Mouse (Mus musculus): Measurements from ENCODE around the gene Tmem178b.

Tmem178b gene

GRCm38 (mm10) chr6:40078353-40078752, 205.3 kb downstream of the Tmem178b start:
- DNase-seq (ENCODE audit: low spot score in 2 of 2) = no peak

- DNase-seq (ENCODE audit: low spot score in 2 of 2) = no peak
Measured at GRCm38 (mm10) chr6:40083726-40084125, 210.7 kb downstream of the Tmem178b start.

- no peak for DNase-seq (ENCODE audit: low spot score in 2 of 2)
Measured at GRCm38 (mm10) chr6:40091250-40091651, 218.2 kb downstream of the Tmem178b start.

GRCm38 (mm10) chr6:40098498-40098897, 225.4 kb downstream of the Tmem178b start:
- DNase-seq (ENCODE audit: low spot score in 2 of 2) = no peak

- no peak for DNase-seq (ENCODE audit: low spot score in 2 of 2)
Measured at GRCm38 (mm10) chr6:40101785-40102184, 228.7 kb downstream of the Tmem178b start.

GRCm38 (mm10) chr6:40102863-40103262, 229.8 kb downstream of the Tmem178b start:
- DNase-seq (ENCODE audit: low spot score in 2 of 2) = no peak

- DNase-seq (ENCODE audit: low spot score in 2 of 2) = no peak
Measured at GRCm38 (mm10) chr6:40110029-40110428, 237.0 kb downstream of the Tmem178b start.

GRCm38 (mm10) chr6:40110729-40111128, 237.7 kb downstream of the Tmem178b start:
- no peak for DNase-seq (ENCODE audit: low spot score in 2 of 2)

GRCm38 (mm10) chr6:40112488-40112887, 239.4 kb downstream of the Tmem178b start:
- DNase-seq (ENCODE audit: low spot score in 2 of 2) = no peak

- DNase-seq (ENCODE audit: low spot score in 2 of 2) = no peak
Measured at GRCm38 (mm10) chr6:40116225-40116624, 243.2 kb downstream of the Tmem178b start.

- no peak for DNase-seq (ENCODE audit: low spot score in 2 of 2)
Measured at GRCm38 (mm10) chr6:40120176-40120575, 247.1 kb downstream of the Tmem178b start.

- no peak for DNase-seq (ENCODE audit: low spot score in 2 of 2)
Measured at GRCm38 (mm10) chr6:40121494-40121893, 248.4 kb downstream of the Tmem178b start.

- DNase-seq (ENCODE audit: low spot score in 2 of 2) = no peak
Measured at GRCm38 (mm10) chr6:40123070-40123690, 250.1 kb downstream of the Tmem178b start.

GRCm38 (mm10) chr6:40123960-40124359, 250.9 kb downstream of the Tmem178b start:
- DNase-seq (ENCODE audit: low spot score in 2 of 2) = no peak

GRCm38 (mm10) chr6:40128716-40129115, 255.6 kb downstream of the Tmem178b start:
- DNase-seq (ENCODE audit: low spot score in 2 of 2) = no peak

GRCm38 (mm10) chr6:40131936-40132335, 258.9 kb downstream of the Tmem178b start:
- DNase-seq (ENCODE audit: low spot score in 2 of 2) = no peak

- no peak for DNase-seq (ENCODE audit: low spot score in 2 of 2)
Measured at GRCm38 (mm10) chr6:40133436-40133835, 260.4 kb downstream of the Tmem178b start.

- DNase-seq (ENCODE audit: low spot score in 2 of 2) = no peak
Measured at GRCm38 (mm10) chr6:40135716-40136115, 262.6 kb downstream of the Tmem178b start.

GRCm38 (mm10) chr6:40137346-40137745, 264.3 kb downstream of the Tmem178b start:
- no peak for DNase-seq (ENCODE audit: low spot score in 2 of 2)

GRCm38 (mm10) chr6:40137831-40138520, 264.9 kb downstream of the Tmem178b start:
- DNase-seq (ENCODE audit: low spot score in 2 of 2) = no peak

- no peak for DNase-seq (ENCODE audit: low spot score in 2 of 2)
Measured at GRCm38 (mm10) chr6:40142582-40142981, 269.5 kb downstream of the Tmem178b start.

GRCm38 (mm10) chr6:40144371-40144770, 271.3 kb downstream of the Tmem178b start:
- DNase-seq (ENCODE audit: low spot score in 2 of 2) = no peak

- no peak for DNase-seq (ENCODE audit: low spot score in 2 of 2)
Measured at GRCm38 (mm10) chr6:40145601-40146000, 272.5 kb downstream of the Tmem178b start.

All from spleen, postnatal 10 days (tissue).